Mouse (Mus musculus) kidney, adult 9 months (tissue): Measurements from ENCODE around the gene Dennd1a.

ENCODE experiments used
- DNase-seq: peaks from one replicate; pipeline ENCODE4 v3.0.0; 2022

The Dennd1a gene

DNA sequence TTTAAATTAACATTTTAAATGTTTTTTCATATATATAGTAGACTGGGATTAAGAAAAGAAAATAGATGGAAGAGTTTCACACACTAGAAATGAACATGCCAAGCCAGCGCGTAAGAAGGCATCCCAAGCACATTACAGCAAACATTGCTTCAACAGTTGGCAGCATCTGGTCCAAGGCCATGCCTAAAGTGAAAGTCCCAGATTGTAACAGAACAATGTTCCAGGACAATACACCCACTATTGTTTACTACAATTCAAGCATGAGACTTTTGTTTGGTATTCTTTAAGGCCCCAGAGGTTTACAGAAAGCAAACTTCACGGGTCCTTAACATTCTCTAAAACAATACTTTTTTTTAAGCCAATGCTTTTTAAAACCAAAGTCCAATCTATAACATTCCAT lies 124.7 kb downstream of the Dennd1a start:
- DNase-seq, result no peak

- DNase-seq, result no peak
Measured at GRCm38 (mm10) chr2:38161484-38161883, 125.7 kb downstream of the Dennd1a start.

DNA sequence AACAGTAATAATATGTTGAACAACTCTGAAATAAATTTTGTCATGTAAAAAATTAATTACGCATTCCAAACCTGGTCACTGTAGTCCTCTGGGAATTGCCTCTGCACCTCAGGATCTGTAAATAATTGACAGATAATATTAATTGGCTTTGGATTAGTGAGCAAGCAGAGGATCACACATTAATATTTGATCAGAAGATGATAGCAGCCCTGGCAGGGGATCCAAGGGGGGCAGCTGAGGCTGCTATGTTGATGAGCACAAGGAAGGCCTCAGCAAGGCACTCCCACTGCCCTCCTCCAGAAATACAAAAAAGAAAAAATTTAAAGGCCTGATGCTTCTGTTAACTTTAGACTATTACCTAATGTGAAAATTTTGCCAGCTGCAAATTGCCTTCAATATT lies 127.5 kb downstream of the Dennd1a start:
- DNase-seq, result peak; percentile 70

DNA sequence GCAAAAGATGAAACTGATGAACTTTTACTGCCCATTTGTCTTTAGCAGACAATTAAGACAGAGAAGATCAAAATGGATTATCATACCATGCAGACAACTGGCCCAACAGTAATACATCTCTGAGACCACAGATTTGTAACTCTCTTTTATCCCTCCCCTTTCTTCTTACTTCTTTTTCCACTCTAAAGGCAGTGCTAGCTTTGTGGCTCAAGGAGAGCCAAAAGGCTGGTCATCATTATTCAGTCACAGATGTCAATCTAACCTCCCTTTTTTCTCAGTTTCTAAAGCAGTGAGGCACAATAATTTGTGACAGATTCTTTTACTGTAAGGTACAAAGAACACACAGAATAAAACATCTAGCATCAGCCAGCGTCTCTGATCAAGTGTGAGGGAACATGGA lies 130.2 kb downstream of the Dennd1a start:
- DNase-seq, result no peak

DNA sequence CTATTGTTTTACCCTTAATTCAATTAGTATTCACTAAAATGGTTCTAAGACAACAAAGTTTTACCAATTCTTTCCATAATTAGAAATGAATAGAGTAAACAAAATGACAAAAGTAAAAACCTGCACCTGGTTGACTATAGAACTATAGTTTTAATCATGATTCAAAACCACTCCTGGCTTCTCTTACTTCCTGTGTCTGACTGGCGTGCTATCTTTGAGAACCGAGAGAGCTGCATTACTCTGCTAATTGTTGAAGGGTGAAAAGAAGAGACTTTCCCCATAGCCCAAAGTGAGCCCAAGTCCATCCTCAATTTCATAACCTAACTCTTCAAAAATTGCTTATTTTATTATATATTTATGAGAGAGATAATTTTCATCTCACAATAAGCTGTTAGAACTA lies 131.2 kb downstream of the Dennd1a start:
- DNase-seq, result no peak

GRCm38 (mm10) chr2:38144831-38145230 lies 142.4 kb downstream of the Dennd1a start:
- DNase-seq, result no peak

- DNase-seq, result no peak
Measured at GRCm38 (mm10) chr2:38144067-38144779, 143.0 kb downstream of the Dennd1a start.

GRCm38 (mm10) chr2:38142905-38143304 lies 144.3 kb downstream of the Dennd1a start:
- DNase-seq, result no peak

DNA sequence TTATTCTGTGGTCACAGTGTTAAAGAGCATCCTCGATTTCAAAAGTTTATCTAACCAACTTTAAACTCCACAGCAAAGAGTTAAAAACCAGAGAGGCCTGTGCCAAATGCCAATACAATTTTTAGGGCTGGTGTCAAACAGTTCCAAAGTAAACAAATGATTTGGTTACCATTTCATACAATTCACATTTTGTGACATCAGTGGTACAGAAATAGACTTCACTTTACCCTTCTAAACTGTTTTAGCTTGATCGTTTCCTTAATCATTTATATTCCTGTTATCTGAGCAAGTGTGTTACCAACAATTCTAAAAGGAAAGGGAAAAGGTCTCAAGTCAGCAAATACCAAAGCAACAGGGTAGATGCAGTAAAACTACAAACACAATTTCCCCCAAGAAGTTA lies 145.0 kb downstream of the Dennd1a start:
- no peak for DNase-seq

- DNase-seq, result no peak
Measured at GRCm38 (mm10) chr2:38139536-38139935, 147.7 kb downstream of the Dennd1a start.

GRCm38 (mm10) chr2:38137086-38137485 lies 150.1 kb downstream of the Dennd1a start:
- DNase-seq, result no peak

DNA sequence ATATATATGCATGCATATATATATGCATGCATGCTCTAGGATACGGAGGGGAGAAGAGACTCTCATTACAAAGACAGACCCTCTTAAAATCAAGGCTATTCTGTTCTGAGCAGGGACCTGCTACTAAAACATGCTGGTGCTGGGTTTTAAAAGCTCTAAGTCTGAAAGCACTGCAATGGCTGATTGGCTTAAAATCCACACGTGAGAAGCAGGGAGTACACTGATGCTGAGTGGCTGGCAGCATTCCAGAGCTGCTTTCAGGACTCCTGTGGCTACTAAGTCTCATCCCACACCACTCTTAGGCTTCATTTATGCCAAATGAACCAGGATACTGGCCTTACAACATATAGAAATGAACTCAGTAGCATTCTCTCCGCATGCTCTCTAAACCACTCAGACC lies 151.8 kb downstream of the Dennd1a start:
- DNase-seq, result no peak

GRCm38 (mm10) chr2:38133036-38133825 lies 154.0 kb downstream of the Dennd1a start:
- DNase-seq, result no peak

GRCm38 (mm10) chr2:38132233-38132822 lies 154.9 kb downstream of the Dennd1a start:
- no peak for DNase-seq

- no peak for DNase-seq
Measured at GRCm38 (mm10) chr2:38131538-38131937, 155.7 kb downstream of the Dennd1a start.

- DNase-seq, result peak; percentile 39
Measured at GRCm38 (mm10) chr2:38129961-38130802, 157.0 kb downstream of the Dennd1a start.

DNA sequence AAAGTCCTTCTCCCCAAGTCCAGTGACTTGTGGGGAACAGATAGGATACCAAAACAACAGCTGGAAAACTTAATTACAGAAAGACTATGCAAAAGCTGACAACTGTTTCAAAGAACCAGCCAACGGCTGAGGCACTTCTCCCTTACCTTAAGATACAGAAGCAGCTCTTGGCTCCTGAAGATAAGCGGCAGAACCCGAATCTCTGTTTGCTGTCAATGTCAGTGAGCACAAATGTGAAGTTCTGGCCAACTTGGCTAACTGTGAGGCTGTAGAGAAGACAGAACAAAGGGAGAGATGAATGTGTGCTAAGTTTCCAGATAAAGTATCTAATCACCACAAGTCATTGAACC lies 160.8 kb downstream of the Dennd1a start:
- no peak for DNase-seq

DNA sequence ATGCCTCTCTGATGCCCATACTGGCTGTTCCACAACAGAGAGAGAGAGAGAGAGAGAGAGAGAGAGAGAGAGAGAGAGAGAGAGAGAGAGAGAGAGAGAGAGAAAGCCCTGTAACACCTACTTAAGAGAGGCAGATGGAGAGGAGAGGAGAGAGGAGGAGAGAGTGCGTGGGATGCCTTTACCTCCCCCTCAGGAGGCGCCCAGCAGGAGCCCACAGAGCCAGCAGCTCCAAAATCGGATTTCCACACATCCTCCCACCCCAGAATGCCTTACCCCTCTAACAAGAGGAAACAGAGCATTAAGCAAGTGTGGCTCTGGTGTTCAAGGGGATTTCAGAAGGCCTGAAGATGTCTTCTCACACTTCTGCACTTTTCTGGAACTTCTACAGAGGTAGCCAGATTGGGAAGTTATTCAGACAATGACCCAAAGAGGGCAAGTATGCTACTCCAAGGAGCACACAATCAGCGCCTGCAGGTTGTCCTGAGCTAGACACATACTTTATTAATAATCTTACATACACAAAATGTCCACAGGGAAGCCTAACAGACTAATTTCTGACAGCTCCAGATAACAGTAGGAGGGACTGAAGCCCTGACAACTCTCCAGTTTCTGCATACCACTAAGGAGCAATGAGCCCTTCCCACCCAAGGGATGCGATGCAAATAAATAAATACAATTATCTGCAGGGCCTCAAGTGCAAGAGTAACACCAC lies 161.4 kb downstream of the Dennd1a start:
- DNase-seq, result no peak

GRCm38 (mm10) chr2:38124727-38125126 lies 162.5 kb downstream of the Dennd1a start:
- no peak for DNase-seq

DNA sequence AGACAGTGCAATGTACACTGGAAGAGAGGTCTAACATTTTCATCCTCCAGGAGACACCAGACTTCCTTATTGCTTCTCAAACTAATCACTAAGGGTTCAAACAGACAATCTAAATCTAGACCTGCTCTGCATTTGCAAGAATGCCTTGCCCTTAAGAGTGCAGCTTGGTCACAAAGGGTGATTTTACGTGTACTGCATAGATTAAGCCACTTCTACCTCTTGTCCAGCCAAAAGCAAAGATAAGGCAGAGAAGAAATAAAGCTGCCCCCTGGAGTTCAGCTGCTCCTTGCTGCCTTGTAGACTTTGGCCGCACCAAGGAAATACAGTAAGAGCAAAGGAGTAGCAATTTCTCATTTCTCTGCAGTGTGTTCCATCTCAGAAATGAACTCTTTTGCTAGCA lies 172.2 kb downstream of the Dennd1a start:
- peak; percentile 53 for DNase-seq

GRCm38 (mm10) chr2:38111655-38112351 lies 175.4 kb downstream of the Dennd1a start:
- no peak for DNase-seq

DNA sequence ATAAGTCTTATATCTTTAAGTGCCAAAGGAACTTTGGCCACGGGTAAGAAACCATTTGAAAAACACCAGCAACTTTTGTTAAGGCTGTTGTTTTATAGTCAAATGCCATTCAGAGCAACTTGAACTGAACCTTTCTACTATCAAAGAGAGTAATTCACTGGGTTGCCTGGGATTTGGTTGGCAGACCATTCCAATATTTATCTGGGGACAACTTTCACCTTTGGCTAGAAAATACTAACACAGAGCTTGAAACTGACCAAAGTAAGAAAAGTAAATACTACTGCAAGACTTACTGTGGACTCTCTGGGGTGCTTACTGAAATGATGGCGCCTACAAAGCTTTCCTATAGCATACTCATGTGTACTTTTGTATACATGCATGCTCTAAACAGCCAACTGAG lies 178.6 kb downstream of the Dennd1a start:
- DNase-seq, result no peak
